In the genomic region with DNA sequence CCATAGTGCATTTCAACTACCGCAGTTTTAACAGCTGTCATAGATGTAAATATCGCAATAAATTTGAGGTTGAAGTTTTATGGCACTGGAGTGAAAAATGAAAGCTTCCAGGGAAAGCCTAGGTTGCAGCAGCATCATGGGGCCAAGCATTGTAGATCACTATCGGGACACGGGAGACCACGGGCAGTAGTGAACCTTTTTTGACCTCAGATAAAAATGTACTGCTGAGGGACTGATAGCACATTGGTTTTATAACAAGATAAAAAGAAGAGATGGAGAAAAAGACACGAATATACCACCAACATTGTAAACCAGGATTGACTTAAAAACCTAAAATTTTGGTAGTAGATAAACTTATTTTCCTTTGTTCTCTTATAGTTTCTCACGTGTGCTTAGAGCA, we compare ENCODE assay signal across 28 mouse cellular contexts.
"Had no signal": no experiment of that assay in that cellular context is flagged by ENCODE, and none has a peak within 500 bp of the region (broad histone marks: within the 10 kb centered on the region; RNA-seq: fewer than 3 reads in every experiment).

No protein-coding gene starts in this region.

- H3K9ac ChIP-seq: heart, embryonic 12.5 days; hindbrain, embryonic 12.5 days; hindbrain, embryonic 14.5 days; intestine, embryonic 15.5 days; kidney, embryonic 15.5 days; limb, embryonic 12.5 days; liver, embryonic 13.5 days had no signal

- H3K27me3 ChIP-seq: heart, embryonic 12.5 days; hindbrain, embryonic 12.5 days; intestine, embryonic 15.5 days; kidney, embryonic 15.5 days; limb, embryonic 12.5 days; liver, embryonic 13.5 days had no signal

- H3K4me1 ChIP-seq: hindbrain, embryonic 10.5 days; hindbrain, embryonic 12.5 days; intestine, embryonic 15.5 days; kidney, embryonic 15.5 days; liver, embryonic 13.5 days had no signal

- H3K27ac ChIP-seq: gastrocnemius, adult 2 months; heart, embryonic 10.5 days; hindbrain, embryonic 10.5 days; hindbrain, embryonic 12.5 days; hindbrain, embryonic 14.5 days; intestine, embryonic 15.5 days; kidney, embryonic 15.5 days; layer of hippocampus, adult 2 months; left cerebral cortex, adult 2 months; limb, embryonic 10.5 days; limb, embryonic 12.5 days; liver, embryonic 13.5 days had no signal

- H3K36me3 ChIP-seq: heart, embryonic 10.5 days; heart, embryonic 12.5 days; hindbrain, embryonic 10.5 days; hindbrain, embryonic 12.5 days; intestine, embryonic 15.5 days; kidney, embryonic 15.5 days; limb, embryonic 10.5 days; limb, embryonic 12.5 days; liver, embryonic 13.5 days had no signal

- H3K9me3 ChIP-seq: heart, embryonic 10.5 days; heart, embryonic 12.5 days; hindbrain, embryonic 10.5 days; hindbrain, embryonic 12.5 days; intestine, embryonic 15.5 days; kidney, embryonic 15.5 days; limb, embryonic 10.5 days; limb, embryonic 12.5 days; liver, embryonic 13.5 days had no signal

- H3K4me3 ChIP-seq: gastrocnemius, adult 2 months; heart, embryonic 10.5 days; heart, embryonic 12.5 days; hindbrain, embryonic 10.5 days; hindbrain, embryonic 12.5 days; intestine, embryonic 15.5 days; kidney, embryonic 15.5 days; layer of hippocampus, adult 2 months; left cerebral cortex, adult 2 months; limb, embryonic 10.5 days; limb, embryonic 12.5 days; liver, embryonic 13.5 days had no signal

- ATAC-seq: hindbrain, embryonic 16.5 days; inflammation-experienced regulatory T-cells, adult 6 months; intestine, embryonic 15.5 days; intestine, postnatal 0 days had no signal

- DNase-seq: gastrocnemius, adult 2 months; gastrocnemius, postnatal 10 days; gastrocnemius, postnatal 25 days; heart, adult 18-20 months; heart, postnatal 10 days; heart, postnatal 4 days; kidney, adult 2 months; kidney, adult 9 months; kidney, postnatal 10 days; kidney, postnatal 25 days; kidney, postnatal 4 days; liver; liver, embryonic 13.5 days had no signal

- H3K4me2 ChIP-seq: heart, embryonic 12.5 days; hindbrain, embryonic 12.5 days; hindbrain, embryonic 14.5 days; intestine, embryonic 15.5 days; kidney, embryonic 15.5 days; limb, embryonic 12.5 days; liver, embryonic 11.5 days; liver, embryonic 13.5 days had no signal
